9 mouse cellular contexts compared by ENCODE assay signal in the genomic region with DNA sequence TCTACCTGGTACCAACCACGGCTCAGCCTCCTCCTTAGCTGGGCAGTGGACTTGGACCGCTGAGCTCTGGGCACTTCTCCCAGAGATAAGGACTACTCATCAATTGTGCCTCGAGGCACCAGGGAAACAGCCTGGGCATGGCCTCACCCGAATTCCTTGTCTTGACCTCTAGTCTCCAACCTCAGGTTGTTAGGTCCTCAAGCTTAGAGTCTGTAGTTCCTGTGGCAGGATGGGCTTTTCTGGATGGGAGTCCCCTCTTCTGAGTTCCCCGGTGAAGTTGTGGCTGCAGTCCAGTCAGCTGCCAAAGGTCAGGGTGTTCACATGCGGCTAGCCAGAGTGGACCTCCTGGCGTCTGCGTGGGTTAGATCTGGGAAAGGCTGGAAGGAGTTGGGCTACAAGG. TPM values are rescaled to one million over a fixed set of nuclear protein-coding genes. Genes with fewer than 3 reads are reported as not detected.
DNase-seq lines count a peak whose midpoint lies in the region; ATAC-seq and TF ChIP-seq lines count a peak whose summit lies in the region.
"Had no signal": no experiment of that assay in that cellular context is flagged by ENCODE, and none has a peak within 500 bp of the region (broad histone marks: within the 10 kb centered on the region; RNA-seq: fewer than 3 reads in every experiment).

No protein-coding gene starts in this region.

- WGBS in forebrain, embryonic 13.5 days: 79% methylated on average over 8 of the region's 8 CpGs
- WGBS in forebrain, embryonic 10.5 days: 82% methylated on average over 8 of the region's 8 CpGs
- 39% methylated on average over 8 of the region's 8 CpGs for WGBS in intestine, postnatal 0 days
- 19% methylated on average over 8 of the region's 8 CpGs for WGBS in small intestine, adult 2 months

- no peak overlapping the region for H3K4me3 ChIP-seq in forebrain, embryonic 13.5 days
- H3K4me3 ChIP-seq in forebrain, embryonic 10.5 days: no peak overlapping the region
- H3K4me3 ChIP-seq in intestine, postnatal 0 days (ENCODE audit: low read depth, low read length): no peak overlapping the region; the same call in 1 of the 2 replicates
- peak overlapping the region; percentile 80 for H3K4me3 ChIP-seq in small intestine, adult 2 months (ENCODE audit: low read depth, low read length)

- peak overlapping the region; percentile 72; the same call in 1 of the 2 replicates for H3K4me2 ChIP-seq in forebrain, embryonic 13.5 days
- H3K4me2 ChIP-seq in intestine, postnatal 0 days (replicated peaks; ENCODE audit: low read depth): peak overlapping the region; percentile 82

- intact Hi-C loops in left cerebral cortex, postnatal 14 days (cut with DNase I): no loop called here

- H3K4me1 ChIP-seq in forebrain, embryonic 13.5 days: peaks cover 41% of the 10 kb centered on the region
- peaks cover 63% of the 10 kb centered on the region for H3K4me1 ChIP-seq in forebrain, embryonic 10.5 days
- peaks cover 22% of the 10 kb centered on the region for H3K4me1 ChIP-seq in intestine, postnatal 0 days (replicated peaks; ENCODE audit: control insufficient read depth, insufficient read depth, low read length)
- H3K4me1 ChIP-seq in small intestine, adult 2 months (ENCODE audit: control insufficient read depth, insufficient read depth, insufficient read length, low read length): peaks cover 56% of the 10 kb centered on the region

- H3K27me3 ChIP-seq in forebrain, embryonic 13.5 days: peaks cover 53% of the 10 kb centered on the region
- H3K27me3 ChIP-seq in forebrain, embryonic 10.5 days (ENCODE audit: poor library complexity, severe bottlenecking): peaks cover 90% of the 10 kb centered on the region
- peaks cover 5% of the 10 kb centered on the region; the same call in 1 of the 2 replicates for H3K27me3 ChIP-seq in intestine, postnatal 0 days (replicated peaks; ENCODE audit: control insufficient read depth, insufficient read depth, low read length)
- no peaks in the 10 kb centered on the region for H3K27me3 ChIP-seq in small intestine, adult 2 months (ENCODE audit: control insufficient read depth, insufficient read depth, low read length)

- H3K27ac ChIP-seq in forebrain, embryonic 13.5 days: no peak overlapping the region
- H3K27ac ChIP-seq in forebrain, embryonic 10.5 days: no peak overlapping the region
- peak overlapping the region; percentile 50; the same call in 1 of the 2 replicates for H3K27ac ChIP-seq in intestine, postnatal 0 days (ENCODE audit: low read depth, low read length)
- peak overlapping the region; percentile 99 for H3K27ac ChIP-seq in small intestine, adult 2 months (ENCODE audit: insufficient read depth, low read depth, low read length)

- no peak for TF ChIP-seq CTCF in intestine, postnatal 0 days (IDR thresholded peaks at IDR 0.05; ENCODE audit: low read depth)
- no peak for TF ChIP-seq CTCF in small intestine, adult 2 months (IDR thresholded peaks at IDR 0.05; ENCODE audit: extremely low read depth, insufficient read length, insufficient replicate concordance, low read depth, low read length)

- no peak; the same call in 1 of the 2 replicates for TF ChIP-seq POLR2A in small intestine, adult 2 months (IDR thresholded peaks at IDR 0.05; ENCODE audit: low read depth, low read length)

- no peaks in the 10 kb centered on the region for H3K9me3 ChIP-seq in forebrain, embryonic 13.5 days (replicated peaks)
- no peaks in the 10 kb centered on the region for H3K9me3 ChIP-seq in forebrain, embryonic 10.5 days
- H3K9me3 ChIP-seq in intestine, postnatal 0 days (ENCODE audit: control insufficient read depth): no peaks in the 10 kb centered on the region

- no peaks in the 10 kb centered on the region; the same call in 1 of the 2 replicates for H3K36me3 ChIP-seq in forebrain, embryonic 13.5 days (ENCODE audit: poor library complexity, severe bottlenecking)
- H3K36me3 ChIP-seq in forebrain, embryonic 10.5 days (replicated peaks): no peaks in the 10 kb centered on the region
- no peaks in the 10 kb centered on the region for H3K36me3 ChIP-seq in intestine, postnatal 0 days (ENCODE audit: control insufficient read depth, insufficient read depth)
- peaks cover 13% of the 10 kb centered on the region for H3K36me3 ChIP-seq in small intestine, adult 2 months (ENCODE audit: control insufficient read depth, insufficient read depth, low read length)

- DNase-seq in forebrain, embryonic 10.5 days (ENCODE audit: extremely low spot score, low spot score): no peak
- DNase-seq in lung, postnatal 10 days: peak; percentile 25
- no peak for DNase-seq in lung, postnatal 4 days
- no peak for DNase-seq in thymus, adult 18-20 months
- no peak for DNase-seq in left cerebral cortex, postnatal 14 days (ENCODE audit: low spot score in 2 of 2)

- no peak for ATAC-seq in forebrain, embryonic 13.5 days
- no peak for ATAC-seq in intestine, postnatal 0 days

- no peak overlapping the region for H3K9ac ChIP-seq in forebrain, embryonic 13.5 days
- no peak overlapping the region for H3K9ac ChIP-seq in intestine, postnatal 0 days (ENCODE audit: low read depth, low read length)

RNA-seq across cellular contexts. Expression of a gene that starts 4.9 kb away (rescaled TPM):
- polyA plus RNA-seq in forebrain, embryonic 13.5 days (2015; fragmentation: Nextera tagmentation; extraction: Ambion mirVana): 35.9 and 40.0 TPM in 2 replicates
- polyA plus RNA-seq in forebrain, embryonic 10.5 days (2016; fragmentation: Nextera tagmentation; extraction: Ambion mirVana): 59.2 and 59.5 TPM in 2 replicates
- 1,918 and 1,992 TPM in 2 replicates for polyA plus RNA-seq in intestine, postnatal 0 days (2015; fragmentation: Nextera tagmentation; extraction: Ambion mirVana)
- polyA plus RNA-seq in small intestine, adult 2 months (2012; rRNA removed): 4,805 and 16,576 TPM in 2 replicates
- 10 to 100 TPM; 12.7 to 13.0 TPM for total RNA-seq in left cerebral cortex, postnatal 14 days (2021)

RNA-seq across cellular contexts. Expression of a gene that starts 5.2 kb away (rescaled TPM):
- 32.2 and 41.2 TPM in 2 replicates for polyA plus RNA-seq in forebrain, embryonic 13.5 days (2015; fragmentation: Nextera tagmentation; extraction: Ambion mirVana)
- polyA plus RNA-seq in forebrain, embryonic 10.5 days (2016; fragmentation: Nextera tagmentation; extraction: Ambion mirVana): 66.4 and 69.6 TPM in 2 replicates
- polyA plus RNA-seq in intestine, postnatal 0 days (2015; fragmentation: Nextera tagmentation; extraction: Ambion mirVana): 5.5 and 6.8 TPM in 2 replicates
- 9.2 and 18.3 TPM in 2 replicates for polyA plus RNA-seq in small intestine, adult 2 months (2012; rRNA removed)
- 1 to 10 TPM; 1.7 to 1.8 TPM for total RNA-seq in left cerebral cortex, postnatal 14 days (2021)

RNA-seq across cellular contexts. Expression of a gene that starts 11.0 kb away (rescaled TPM):
- 314 and 328 TPM in 2 replicates for polyA plus RNA-seq in forebrain, embryonic 13.5 days (2015; fragmentation: Nextera tagmentation; extraction: Ambion mirVana)
- 172 and 182 TPM in 2 replicates for polyA plus RNA-seq in forebrain, embryonic 10.5 days (2016; fragmentation: Nextera tagmentation; extraction: Ambion mirVana)
- 90.4 and 96.8 TPM in 2 replicates for polyA plus RNA-seq in intestine, postnatal 0 days (2015; fragmentation: Nextera tagmentation; extraction: Ambion mirVana)
- 73.8 and 86.3 TPM in 2 replicates for polyA plus RNA-seq in small intestine, adult 2 months (2012; rRNA removed)
- total RNA-seq in left cerebral cortex, postnatal 14 days (2021): 100 to 1,000 TPM; 199 to 200 TPM

RNA-seq across cellular contexts. Expression of a gene that starts 34.7 kb away (rescaled TPM):
- 23.9 and 27.8 TPM in 2 replicates for polyA plus RNA-seq in forebrain, embryonic 13.5 days (2015; fragmentation: Nextera tagmentation; extraction: Ambion mirVana)
- 18.7 and 20.3 TPM in 2 replicates for polyA plus RNA-seq in forebrain, embryonic 10.5 days (2016; fragmentation: Nextera tagmentation; extraction: Ambion mirVana)
- polyA plus RNA-seq in intestine, postnatal 0 days (2015; fragmentation: Nextera tagmentation; extraction: Ambion mirVana): 3.4 and 3.5 TPM in 2 replicates
- polyA plus RNA-seq in small intestine, adult 2 months (2012; rRNA removed): 1.8 and 2.4 TPM in 2 replicates
- 10 to 100 TPM; 28.3 to 35.6 TPM for total RNA-seq in left cerebral cortex, postnatal 14 days (2021)
- total RNA-seq: neutrophil, adult 5-6 weeks had no signal

RNA-seq across cellular contexts. Expression of a gene that starts 53.0 kb away (rescaled TPM):
- 19.5 and 20.2 TPM in 2 replicates for polyA plus RNA-seq in forebrain, embryonic 13.5 days (2015; fragmentation: Nextera tagmentation; extraction: Ambion mirVana)
- 21.2 and 22.7 TPM in 2 replicates for polyA plus RNA-seq in forebrain, embryonic 10.5 days (2016; fragmentation: Nextera tagmentation; extraction: Ambion mirVana)
- 4.9 and 5.6 TPM in 2 replicates for polyA plus RNA-seq in intestine, postnatal 0 days (2015; fragmentation: Nextera tagmentation; extraction: Ambion mirVana)
- polyA plus RNA-seq in small intestine, adult 2 months (2012; rRNA removed): 23.9 and 47.6 TPM in 2 replicates
- 10 to 100 TPM; 92.7 to 95.9 TPM for total RNA-seq in left cerebral cortex, postnatal 14 days (2021)

Comparison
In these comparisons a context has a peak if more than half of its experiments do, and no peak if none do; other contexts are left out.
1. H3K27ac ChIP-seq: peak in intestine, postnatal 0 days (single experiment) and small intestine, adult 2 months (single experiment); none in forebrain, embryonic 13.5 days (single experiment) and forebrain, embryonic 10.5 days (single experiment).
2. RNA of a gene that starts 4.9 kb away (polyA plus RNA-seq): 4,805 to 16,576 TPM in small intestine, adult 2 months and 1,918 to 1,992 TPM in intestine, postnatal 0 days; 59.2 to 59.5 TPM in forebrain, embryonic 10.5 days and 35.9 to 40.0 TPM in forebrain, embryonic 13.5 days; every median in the first group is over 10 times any median in the second.